Mouse (Mus musculus): ENCODE measurements around the gene Kiss1. TPM values are rescaled to one million over a fixed set of nuclear protein-coding genes. Genes with fewer than 3 reads are reported as not detected.

Kiss1 gene
- not detected in 2 replicates for polyA plus RNA-seq (2015; fragmentation: Nextera tagmentation; extraction: Ambion mirVana)

DNA sequence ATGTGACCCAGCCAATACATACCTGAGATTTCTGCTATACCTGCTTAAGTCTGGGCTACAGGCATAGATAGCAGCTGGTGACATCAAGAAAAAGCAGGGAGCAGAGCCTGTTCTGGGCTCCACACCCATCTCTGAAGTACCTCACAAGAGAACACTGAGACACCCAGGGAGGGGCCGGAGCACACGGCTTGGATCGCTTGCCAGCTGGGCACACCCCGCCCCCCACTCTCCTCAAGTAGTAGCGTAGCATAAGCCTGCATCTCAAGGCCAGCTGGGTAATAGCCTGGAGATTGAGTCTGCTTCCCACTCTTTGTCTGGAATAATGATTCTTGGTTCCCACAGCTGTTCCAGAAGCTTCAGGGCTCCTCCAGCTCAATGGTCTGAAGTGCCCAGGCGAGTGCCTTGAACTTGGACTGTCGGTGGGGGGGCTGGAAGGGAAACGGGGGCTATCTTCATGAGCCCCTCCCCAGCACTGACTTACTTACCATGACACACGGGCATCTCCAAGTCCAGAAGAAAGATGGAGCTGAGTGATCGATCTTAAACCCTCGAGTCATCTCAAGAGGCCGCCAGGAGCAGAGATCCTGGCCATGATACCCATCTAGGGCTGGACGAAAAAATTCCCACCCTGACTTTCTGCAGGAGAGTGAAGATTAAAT lies at the start of gene Kiss1:
TSS of gene Kiss1 (plus strand) at position 609 of the 659 bp plus-strand sequence.

GRCm38 (mm10) chr1:133309652-133310267 lies 11.9 kb upstream of the Kiss1 start, which contains the start of gene Golt1a:
Gene Golt1a (plus strand): TSS chr1:133309800.

DNA sequence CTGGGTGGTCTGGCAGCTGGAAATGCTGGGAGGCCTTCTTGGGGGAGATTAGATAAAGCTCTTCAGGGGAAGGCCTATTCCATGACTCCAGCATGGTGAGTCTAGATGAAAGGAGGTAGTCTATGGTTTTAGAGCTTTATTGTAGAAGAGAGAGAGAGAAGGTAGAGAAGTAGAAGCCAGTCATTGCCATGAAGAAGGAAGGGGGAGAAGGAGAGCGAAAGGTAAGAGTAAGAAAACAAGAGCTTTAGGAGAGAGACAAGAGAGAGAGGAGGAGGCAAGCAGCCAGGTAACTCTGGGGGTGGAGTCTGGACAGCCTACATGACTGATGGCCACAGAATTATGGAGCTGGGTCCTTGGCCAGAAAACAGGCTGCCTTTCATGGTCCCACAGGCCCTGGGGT lies 28.5 kb downstream of the Kiss1 start, which contains the start of gene Ren1:
TSS of gene Ren1 (plus strand) at position 301 of the 400 bp plus-strand sequence.

GRCm38 (mm10) chr1:133363276-133364021 lies 41.8 kb downstream of the Kiss1 start, which contains the start of gene Etnk2:
Gene Etnk2 (plus strand): TSS chr1:133363572.

Other genes starting within 250 kb of the Kiss1 start
- gene Ppp1r15b, start 190.7 kb upstream of the Kiss1 start, polyA plus RNA-seq (2015; fragmentation: Nextera tagmentation; extraction: Ambion mirVana): 15.0 and 16.4 TPM in 2 replicates
- 5.8 and 11.5 TPM in 2 replicates for gene Plekha6, start 157.7 kb upstream of the Kiss1 start, polyA plus RNA-seq (2015; fragmentation: Nextera tagmentation; extraction: Ambion mirVana)
- 1.2 and 1.8 TPM in 2 replicates for gene Golt1a, start 12.1 kb upstream of the Kiss1 start, polyA plus RNA-seq (2015; fragmentation: Nextera tagmentation; extraction: Ambion mirVana)
- gene Ren1, start 28.6 kb downstream of the Kiss1 start, polyA plus RNA-seq (2015; fragmentation: Nextera tagmentation; extraction: Ambion mirVana): 13.7 and 16.1 TPM in 2 replicates
- 6.1 and 10.6 TPM in 2 replicates for gene Etnk2, start 41.7 kb downstream of the Kiss1 start, polyA plus RNA-seq (2015; fragmentation: Nextera tagmentation; extraction: Ambion mirVana)
- 3.3 and 4.8 TPM in 2 replicates for gene Sox13, start 102.5 kb downstream of the Kiss1 start, polyA plus RNA-seq (2015; fragmentation: Nextera tagmentation; extraction: Ambion mirVana)

Data from adrenal gland, postnatal 0 days (tissue).